Mouse (Mus musculus) G1E (cell line): ENCODE measurements around the gene Aoc1. TPM values are rescaled to one million over a fixed set of nuclear protein-coding genes. Genes with fewer than 3 reads are reported as not detected.

Experiments used
- ATAC-seq: 2 replicates; pipeline ENCODE4 v1.8.0; 2016; ENCODE audit warnings: mild to moderate bottlenecking; ENCODE audit not compliant: insufficient number of reproducible peaks, poor library complexity, low FRiP score, severe bottlenecking; ENCODE audit errors: extremely low read depth
- DNase-seq: peaks from one replicate; pipeline ENCODE4 v3.0.0; 2012; ENCODE audit warnings: low spot score
- H3K27me3 ChIP-seq: 2 replicates; pipeline ENCODE4 v1.6.1; 2012; ENCODE audit warnings: mild to moderate bottlenecking, low read length, inconsistent platforms; ENCODE audit not compliant: insufficient read depth
- H3K36me3 ChIP-seq: replicated peaks from 2 replicates; pipeline ENCODE3; 2012; ENCODE audit warnings: mild to moderate bottlenecking, inconsistent platforms
- H3K4me1 ChIP-seq: 2 replicates; pipeline ENCODE4 v1.6.1; 2012; ENCODE audit warnings: low read depth, low read length, inconsistent platforms, mixed read lengths; ENCODE audit not compliant: insufficient read depth
- H3K4me3 ChIP-seq: 2 replicates; pipeline ENCODE4 v1.5.1; 2012; ENCODE audit warnings: low read depth, mild to moderate bottlenecking, inconsistent platforms, low read length, moderate library complexity, mixed read lengths
- H3K9me3 ChIP-seq: replicated peaks from 2 replicates; pipeline ENCODE4 v1.6.1; 2012; ENCODE audit warnings: inconsistent platforms
- CTCF ChIP-seq: IDR thresholded peaks from 2 replicates; pipeline ENCODE4 v1.5.1; 2012; ENCODE audit warnings: low read depth, low read length, inconsistent platforms, mixed read lengths
- GATA1 ChIP-seq: IDR thresholded peaks from 2 replicates; pipeline ENCODE4 v1.6.1; 2012; ENCODE audit warnings: borderline replicate concordance, low read length, inconsistent platforms, mixed read lengths
- GATA2 ChIP-seq: IDR thresholded peaks from 2 replicates; pipeline ENCODE4 v1.6.1; 2012; ENCODE audit warnings: low read depth, low read length, inconsistent platforms, borderline replicate concordance
- POLR2AphosphoS5 ChIP-seq: IDR thresholded peaks from 2 replicates; pipeline ENCODE4 v1.6.1; 2012; ENCODE audit warnings: low read depth, low read length, inconsistent platforms; ENCODE audit not compliant: insufficient replicate concordance
- TAL1 ChIP-seq: conservative IDR thresholded peaks from 2 replicates; pipeline ENCODE4 v1.6.1; 2012; ENCODE audit warnings: low read depth, low read length, inconsistent platforms, mixed read lengths
- polyA plus RNA-seq: library from polyadenylated mRNA; stranded (reverse); fragments of >175 nt; gene quantifications from 2 replicates; pipeline ENCODE4 v1.2.3, GENCODE M21; 2012
- total RNA-seq, 2 experiments: library from RNA; stranded (forward) in 1 of 2; stranded (reverse) in 1 of 2; fragments of 200-1000 nt in 1 of 2; fragments of >200 nt in 1 of 2; fragmentation: Nextera tagmentation in 1 of 2; gene quantifications; 2 replicates each; pipeline ENCODE4 v1.2.3; 2014 to 2017

The Aoc1 gene
- total and polyA plus RNA-seq, 3 experiments = 0.11 TPM; not detected in 2

GRCm38 (mm10) chr6:48833515-48833914, 39.2 kb upstream of the Aoc1 start:
- H3K9me3 ChIP-seq = no peaks in the 10 kb centered on the region
- H3K4me3 ChIP-seq = no peak overlapping the region
- ATAC-seq = no peak
- DNase-seq = no peak
- no peaks in the 10 kb centered on the region for H3K36me3 ChIP-seq
- peaks cover 4% of the 10 kb centered on the region; the same call in 1 of the 2 replicates for H3K27me3 ChIP-seq
- no peaks in the 10 kb centered on the region for H3K4me1 ChIP-seq
- TF ChIP-seq GATA2 (no peak), POLR2AphosphoS5 (no peak), TAL1 (no peak), CTCF (no peak), GATA1 (no peak)

GRCm38 (mm10) chr6:48835241-48835640, 37.5 kb upstream of the Aoc1 start:
- H3K27me3 ChIP-seq = peaks cover 4% of the 10 kb centered on the region; the same call in 1 of the 2 replicates
- no peaks in the 10 kb centered on the region for H3K4me1 ChIP-seq
- no peaks in the 10 kb centered on the region for H3K9me3 ChIP-seq
- H3K4me3 ChIP-seq = no peak overlapping the region
- DNase-seq = no peak
- no peak for ATAC-seq
- H3K36me3 ChIP-seq = no peaks in the 10 kb centered on the region
- no peak for TF ChIP-seq CTCF
- TF ChIP-seq GATA2 = no peak
- no peak for TF ChIP-seq POLR2AphosphoS5
- no peak for TF ChIP-seq GATA1
- TF ChIP-seq TAL1 = no peak

GRCm38 (mm10) chr6:48836146-48836545, 36.5 kb upstream of the Aoc1 start:
- H3K36me3 ChIP-seq = no peaks in the 10 kb centered on the region
- no peak overlapping the region for H3K4me3 ChIP-seq
- H3K4me1 ChIP-seq = no peaks in the 10 kb centered on the region

GRCm38 (mm10) chr6:48837516-48837915, 35.2 kb upstream of the Aoc1 start:
- no peaks in the 10 kb centered on the region for H3K9me3 ChIP-seq
- TF ChIP-seq POLR2AphosphoS5 (no peak), CTCF (no peak), GATA1 (no peak), GATA2 (no peak), TAL1 (no peak)
- ATAC-seq (no peak), DNase-seq (no peak)
- no peaks in the 10 kb centered on the region for H3K4me1 ChIP-seq
- H3K4me3 ChIP-seq = no peak overlapping the region
- H3K27me3 ChIP-seq = peaks cover 10% of the 10 kb centered on the region
- H3K36me3 ChIP-seq = no peaks in the 10 kb centered on the region

More at GRCm38 (mm10) chr6:48836146-48836545, 36.5 kb upstream of the Aoc1 start:
- peaks cover 5% of the 10 kb centered on the region for H3K27me3 ChIP-seq
- no peaks in the 10 kb centered on the region for H3K9me3 ChIP-seq
- DNase-seq (no peak), ATAC-seq (no peak)
- TF ChIP-seq GATA1 (no peak), TAL1 (no peak), GATA2 (no peak), POLR2AphosphoS5 (no peak), CTCF (no peak)

GRCm38 (mm10) chr6:48838321-48839080, 34.2 kb upstream of the Aoc1 start:
- no peak for ATAC-seq
- no peaks in the 10 kb centered on the region for H3K4me1 ChIP-seq
- H3K36me3 ChIP-seq = no peaks in the 10 kb centered on the region
- H3K9me3 ChIP-seq = no peaks in the 10 kb centered on the region
- H3K4me3 ChIP-seq = no peak overlapping the region
- peaks cover 10% of the 10 kb centered on the region for H3K27me3 ChIP-seq
- TF ChIP-seq TAL1 = no peak
- no peak for DNase-seq

- DNase-seq (no peak), ATAC-seq (no peak)
- Histone ChIP-seq H3K36me3 (no peaks in the 10 kb centered on the region), H3K9me3 (no peaks in the 10 kb centered on the region), H3K4me3 (no peak within 1 kb of the TSS), H3K27me3 (peaks cover 7% of the 10 kb centered on the region), H3K4me1 (no peaks in the 10 kb centered on the region)
- TF ChIP-seq CTCF (no peak), GATA1 (no peak), TAL1 (no peak), GATA2 (no peak), POLR2AphosphoS5 (no peak)
Measured at GRCm38 (mm10) chr6:48840371-48840969, 32.2 kb upstream of the Aoc1 start, which contains the start of gene Tmem176a. Gene Tmem176a (plus strand): TSS chr6:48840919.
